Mouse (Mus musculus) spleen, embryonic (tissue): ENCODE data around the gene Flvcr2.

Experiments used
- CTCF ChIA-PET: fragments of 350-600 bp; sonication (Branson Sonifier 250); formaldehyde crosslinking; loops from one replicate; lab custom pipeline; 2022; lab: Charles Lee

Gene Flvcr2

DNA sequence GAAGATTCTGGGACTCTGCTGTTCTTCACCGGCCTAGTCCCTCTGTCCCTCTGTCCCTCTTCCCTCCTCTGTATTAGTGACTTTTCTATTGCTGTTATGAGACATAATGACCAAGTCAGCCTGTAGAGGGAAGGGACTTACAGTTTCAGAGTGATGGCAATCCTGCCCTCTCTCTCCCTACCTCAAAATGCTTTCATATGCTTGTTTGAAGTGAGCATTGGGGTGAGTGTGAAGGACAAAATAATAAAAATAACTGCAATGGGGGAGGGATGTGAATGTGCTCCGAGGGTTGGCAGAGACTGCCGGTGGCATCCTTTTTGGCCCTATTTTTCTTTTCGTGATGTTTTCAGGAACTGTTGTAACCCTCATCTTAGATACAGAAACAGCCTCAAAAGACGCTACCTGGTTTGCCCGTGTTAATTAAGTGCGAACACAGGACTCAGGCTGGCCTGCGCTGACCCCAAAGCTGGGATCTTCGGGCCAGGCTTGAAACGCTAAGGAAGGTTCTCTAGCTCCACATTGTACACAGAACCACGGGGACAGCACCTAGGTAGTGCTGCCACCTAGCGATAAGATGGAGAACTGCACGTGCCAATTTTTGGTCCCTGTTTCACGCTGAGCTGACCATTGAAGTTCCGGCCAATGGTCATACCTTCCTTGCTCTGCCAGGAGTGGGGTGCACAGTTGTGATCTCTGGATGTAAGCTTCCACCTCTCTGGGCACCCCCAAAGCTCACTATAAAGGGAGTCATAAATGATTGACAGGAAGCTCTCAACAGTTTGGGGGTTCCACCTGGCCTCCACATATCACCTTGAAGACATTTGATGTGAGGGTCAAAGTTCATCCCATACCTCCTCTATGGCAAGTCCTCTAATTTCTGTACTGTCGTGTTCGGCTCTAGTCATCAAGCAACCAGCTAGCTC is 17.1 kb upstream of the Flvcr2 start:
- CTCF ChIA-PET = interaction anchor here (1.1 to 1.6 kb wide), 2 partner anchors 15 to 43 kb away, joined by 4 to 16 read pairs; partner anchors contain the start of gene Batf

DNA sequence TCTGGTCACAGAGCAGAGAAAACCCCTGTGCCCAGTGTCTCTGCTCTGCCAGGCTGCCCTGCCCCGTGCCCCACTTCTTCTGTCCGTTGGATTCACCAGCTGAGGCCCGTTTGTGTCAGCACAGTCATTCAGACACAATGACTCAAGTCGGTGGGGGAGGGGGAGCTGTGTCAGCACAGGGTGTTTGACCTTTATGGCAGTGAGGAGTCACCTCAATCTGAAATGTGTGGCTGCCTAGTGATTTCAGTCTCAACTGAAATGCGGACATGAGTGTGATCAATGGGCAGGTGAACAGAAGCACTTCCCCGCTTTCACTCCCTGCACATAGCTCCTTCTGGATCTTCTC is 16.4 kb upstream of the Flvcr2 start:
- CTCF ChIA-PET = interaction anchor here (0.6 to 1.6 kb wide), 3 partner anchors 16 to 198 kb away, joined by 3 to 16 read pairs (median 4); partner anchors contain the start of gene Batf

DNA sequence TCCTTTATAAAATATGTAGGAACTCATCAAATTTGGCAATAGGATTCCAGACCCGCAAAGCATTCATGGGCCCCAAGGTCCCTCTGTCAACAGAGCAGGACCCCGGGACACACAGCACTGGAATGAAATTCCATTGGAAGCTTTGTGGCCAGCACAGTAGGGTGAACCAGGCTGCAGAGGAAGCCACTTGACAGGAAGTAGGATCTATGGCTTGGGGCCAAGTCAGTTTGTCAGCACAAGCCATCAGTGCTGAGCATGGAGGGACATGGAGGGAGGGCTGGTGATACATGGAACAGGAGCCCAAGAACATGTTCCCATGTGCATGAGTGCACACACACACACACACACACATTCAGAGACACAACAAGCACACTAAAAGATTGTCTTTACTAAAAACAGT is 10.1 kb upstream of the Flvcr2 start:
- CTCF ChIA-PET = no interaction called here

DNA sequence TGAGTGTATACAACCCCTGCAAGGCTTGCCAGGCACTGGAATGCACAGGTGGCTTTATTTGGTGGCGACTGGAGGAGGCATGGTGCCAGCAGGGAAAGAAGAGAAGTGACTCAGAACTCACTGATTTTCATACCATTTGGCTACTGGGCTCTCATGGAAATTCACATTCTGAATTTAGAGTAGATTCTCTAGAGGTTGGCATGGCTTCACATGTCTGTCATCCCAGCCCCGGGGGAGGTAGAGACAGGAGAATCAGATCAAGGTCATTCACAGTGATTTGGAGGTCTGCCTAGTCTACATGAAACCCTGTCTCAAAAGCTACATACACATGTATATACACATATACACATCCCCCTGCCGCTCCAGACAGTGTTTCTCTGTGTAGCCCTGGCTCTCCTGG is 9.4 kb upstream of the Flvcr2 start:
- CTCF ChIA-PET = no interaction called here

DNA sequence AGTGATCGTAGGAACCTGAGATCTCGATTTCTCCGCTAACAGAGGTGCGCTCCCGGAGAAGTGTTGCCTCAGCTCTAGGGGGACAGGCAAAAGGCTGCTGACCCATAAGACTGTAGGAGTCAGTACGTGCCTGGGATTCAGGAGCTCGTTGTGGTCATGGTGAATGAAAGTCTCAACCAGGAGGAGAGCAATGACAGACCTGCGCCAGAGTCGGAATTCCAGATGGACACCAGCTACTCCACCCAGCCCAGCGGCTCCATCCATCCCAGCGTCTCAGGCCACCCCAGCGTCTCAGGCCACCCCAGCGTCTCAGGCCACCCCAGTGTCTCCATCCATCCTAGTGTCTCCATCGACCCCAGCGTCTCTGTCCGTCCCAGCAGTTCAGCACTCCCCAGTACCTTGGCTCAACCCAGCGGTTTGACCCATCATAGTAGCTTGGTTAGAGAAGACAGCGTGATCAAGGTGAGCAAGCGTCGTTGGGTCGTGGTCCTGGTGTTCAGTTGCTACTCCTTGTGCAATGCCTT is 419 bp downstream of the Flvcr2 start:
- CTCF ChIA-PET = interaction anchor here (0.5 kb wide), 1 partner anchor 665 kb away, joined by 6 read pairs; no protein-coding TSS in a partner anchor

DNA sequence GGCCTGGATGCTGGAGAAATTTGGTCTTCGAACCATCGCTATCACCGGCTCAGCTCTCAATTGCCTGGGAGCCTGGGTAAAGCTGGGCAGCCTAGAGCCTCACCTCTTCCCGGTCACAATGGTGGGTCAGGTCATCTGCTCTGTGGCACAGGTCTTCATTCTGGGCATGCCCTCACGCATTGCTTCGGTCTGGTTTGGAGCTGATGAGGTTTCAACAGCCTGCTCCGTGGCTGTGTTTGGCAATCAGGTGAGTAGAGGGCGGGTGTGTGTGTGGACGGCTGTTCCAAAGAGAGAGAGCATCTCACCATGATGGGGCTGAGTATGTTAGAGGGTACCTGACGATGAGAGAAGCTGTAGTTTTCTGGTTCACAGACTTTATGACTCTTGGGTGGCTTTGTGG is 1.0 kb downstream of the Flvcr2 start:
- CTCF ChIA-PET = interaction anchor here (0.5 kb wide), 1 partner anchor 665 kb away, joined by 6 read pairs; no protein-coding TSS in a partner anchor

DNA sequence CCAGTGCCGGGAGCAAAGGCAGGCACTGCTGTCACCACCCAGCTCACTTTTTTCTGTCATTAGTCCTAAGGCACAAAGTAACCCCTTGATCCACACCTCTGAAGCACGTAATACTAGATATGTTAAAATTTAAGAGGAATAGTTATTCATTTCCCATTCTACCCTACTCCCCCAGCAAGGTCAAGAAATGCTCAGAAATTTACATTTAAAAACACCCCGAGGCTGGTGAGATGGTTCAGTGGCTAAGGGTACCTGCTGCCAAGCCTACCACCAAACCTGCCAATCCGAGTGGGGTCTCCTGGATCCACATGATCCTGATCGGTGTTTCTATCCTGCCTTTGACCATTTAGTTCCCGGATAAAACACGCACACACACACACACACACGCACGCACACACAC is 3.5 kb downstream of the Flvcr2 start:
- CTCF ChIA-PET = no interaction called here

DNA sequence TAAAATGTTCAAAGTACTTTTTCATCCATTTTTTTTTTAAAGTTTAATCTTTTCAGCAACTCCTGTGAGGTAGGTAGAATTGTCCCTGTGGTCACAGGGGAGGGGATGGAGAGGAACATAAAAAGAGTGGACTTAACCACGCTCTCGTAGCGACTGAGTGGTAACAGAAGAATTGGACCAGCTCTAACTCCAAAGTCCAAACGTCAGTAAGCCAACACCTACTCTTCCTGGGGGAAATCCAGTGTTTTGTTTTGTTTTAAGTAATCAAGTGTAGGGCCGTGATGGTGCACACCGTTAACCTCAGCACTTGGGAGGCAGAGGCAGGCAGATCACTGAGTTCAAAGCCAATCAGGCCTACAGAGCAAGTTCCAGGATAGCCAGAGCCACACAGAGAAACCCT is 5.8 kb downstream of the Flvcr2 start:
- CTCF ChIA-PET = interaction anchor here (0.5 kb wide), 1 partner anchor 1759 kb away, joined by 6 read pairs; no protein-coding TSS in a partner anchor

DNA sequence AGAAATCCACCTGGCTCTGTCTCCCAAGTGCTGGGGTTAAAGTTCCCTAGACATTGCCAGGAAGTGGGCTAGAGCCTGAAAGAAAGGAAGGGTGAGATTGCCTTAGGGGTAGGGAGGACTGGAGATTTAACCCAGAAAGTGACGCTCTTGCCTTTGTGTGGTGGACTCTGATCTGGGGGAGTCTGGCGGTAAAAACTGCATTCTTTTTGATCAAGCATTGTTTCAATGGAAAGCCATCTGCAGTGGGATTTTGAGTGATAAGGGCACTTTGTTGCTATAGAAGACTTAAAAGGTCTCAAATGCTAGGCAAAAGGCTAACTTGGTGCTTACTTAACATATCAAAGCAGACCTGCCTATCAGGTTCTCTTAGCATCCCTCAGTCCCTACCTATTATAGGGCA is 6.9 kb downstream of the Flvcr2 start:
- CTCF ChIA-PET = no interaction called here

DNA sequence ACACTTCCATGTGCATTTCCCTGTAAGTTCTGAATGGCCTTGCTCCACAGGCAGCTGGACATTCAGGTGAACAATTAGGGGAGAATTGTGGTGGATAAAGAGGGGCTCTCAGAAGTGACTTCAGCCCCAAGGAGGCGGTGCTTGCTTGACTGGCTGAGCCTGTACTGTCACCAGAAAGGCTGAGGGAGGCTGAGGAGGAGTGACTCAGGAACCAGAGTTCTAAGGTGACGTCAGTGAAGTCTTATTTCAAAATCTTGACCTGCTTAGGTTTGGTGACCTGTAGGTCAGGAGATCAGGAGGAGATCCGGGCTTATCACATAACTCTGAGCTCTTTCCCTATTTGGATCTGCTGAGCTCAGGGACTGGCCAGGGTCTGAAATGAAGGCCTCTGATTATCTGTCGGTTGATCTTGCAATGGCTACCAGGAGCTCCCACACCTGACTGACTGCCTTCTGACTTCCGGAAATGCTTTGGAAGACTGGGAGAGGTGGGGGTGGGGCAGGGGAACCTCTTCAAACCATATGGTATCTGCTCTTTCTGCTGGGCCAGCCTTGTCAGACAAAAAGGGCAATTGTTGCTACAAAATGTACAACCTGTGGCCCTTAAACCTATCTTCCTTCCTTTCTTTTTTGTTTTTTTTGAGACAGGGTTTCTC is 8.4 kb downstream of the Flvcr2 start:
- CTCF ChIA-PET = no interaction called here

DNA sequence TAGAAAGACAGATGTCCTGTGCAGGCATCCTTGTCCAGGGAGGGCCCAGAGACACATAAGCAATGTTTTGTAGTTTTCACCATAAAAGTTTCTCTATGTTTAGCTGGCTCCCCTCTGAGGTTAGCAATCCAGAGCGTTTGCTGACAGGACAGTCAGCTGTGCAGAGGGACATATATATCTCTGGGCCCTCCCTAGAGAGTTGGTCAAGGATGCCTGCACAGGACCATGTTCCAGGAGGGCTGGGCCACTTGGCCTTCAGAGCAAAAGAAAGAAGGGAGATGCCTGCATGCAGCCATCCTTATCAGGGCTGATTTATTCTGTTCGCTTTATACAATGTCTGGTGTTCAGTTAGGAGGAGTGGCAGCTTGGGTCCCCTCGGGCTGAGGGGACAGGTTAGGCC is 10.1 kb downstream of the Flvcr2 start:
- CTCF ChIA-PET = no interaction called here

DNA sequence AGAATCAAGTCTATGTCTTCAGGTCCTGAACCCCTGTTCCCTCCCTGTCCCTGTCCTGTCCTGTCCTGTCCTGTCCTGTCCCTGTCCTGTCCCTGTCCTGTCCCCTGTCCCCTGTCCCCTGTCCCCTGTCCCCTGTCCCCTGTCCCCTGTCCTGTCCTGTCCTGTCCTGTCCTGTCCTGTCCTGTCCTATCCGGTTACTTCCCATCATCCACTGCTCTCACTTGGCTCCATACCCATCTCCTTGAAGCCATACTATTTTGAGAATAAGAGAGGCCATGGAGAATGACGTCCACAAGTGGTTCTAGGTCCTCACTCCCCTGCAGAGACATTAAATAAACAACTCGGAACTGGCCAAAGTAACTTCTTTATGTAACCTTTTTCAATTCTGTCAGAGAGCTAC is 10.7 kb downstream of the Flvcr2 start:
- CTCF ChIA-PET = no interaction called here

DNA sequence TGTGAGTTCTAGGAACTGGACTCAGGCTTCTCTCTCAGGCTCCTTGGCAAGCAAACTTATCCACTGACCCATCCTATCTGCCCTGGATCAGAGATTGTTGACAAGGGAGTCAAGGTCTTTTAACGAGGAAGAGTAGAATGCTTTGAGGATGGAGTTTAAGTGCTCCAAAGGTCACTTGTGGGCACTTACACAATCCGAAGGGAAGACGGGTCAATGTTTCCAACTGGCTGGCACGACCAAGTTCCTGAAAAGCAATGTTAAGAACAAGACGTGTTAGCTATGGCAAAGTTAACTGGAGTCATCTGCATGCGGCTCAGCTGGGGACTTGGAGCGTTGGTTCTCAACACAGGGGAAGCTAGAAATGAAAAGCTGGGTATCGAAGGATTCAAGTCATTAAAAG is 12.4 kb downstream of the Flvcr2 start:
- CTCF ChIA-PET = no interaction called here

DNA sequence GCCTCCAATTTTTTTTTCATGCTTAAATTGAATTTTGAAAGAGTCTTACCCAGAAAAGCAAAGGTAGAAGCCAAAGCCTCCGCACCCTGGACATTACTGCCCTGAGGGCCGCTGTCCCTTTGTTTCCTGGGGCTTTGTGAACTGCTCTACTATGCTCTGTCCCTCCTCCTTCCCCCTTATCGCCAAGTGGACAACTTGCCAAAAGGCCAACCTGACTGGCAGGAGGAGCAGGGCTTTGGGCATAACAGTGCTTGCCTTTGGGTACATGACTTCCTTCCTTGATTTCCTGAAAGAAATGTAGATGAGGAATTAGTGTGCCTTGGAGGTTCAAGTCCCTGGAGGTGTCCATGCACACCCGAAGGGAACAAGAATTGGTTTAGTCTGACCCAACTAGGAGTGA is 15.1 kb downstream of the Flvcr2 start:
- CTCF ChIA-PET = no interaction called here

DNA sequence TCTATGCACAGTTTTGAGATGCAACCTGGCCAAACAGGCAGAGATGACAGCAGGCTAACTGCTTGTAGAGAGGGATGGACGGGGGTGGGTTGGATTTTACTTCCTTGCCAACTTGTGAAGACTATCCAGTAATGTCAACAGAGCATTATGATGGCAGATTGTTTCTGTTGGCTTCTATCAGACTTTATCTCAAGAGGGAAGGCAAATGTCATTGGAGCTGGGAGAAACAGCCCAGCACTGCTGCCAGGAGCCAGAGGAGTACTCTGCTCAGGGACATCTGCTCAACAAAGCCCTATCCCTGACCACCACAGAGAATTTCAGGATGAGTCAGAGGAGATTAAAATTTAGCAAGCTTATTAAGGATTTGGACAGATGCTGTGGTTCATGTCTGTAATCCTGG is 18.3 kb downstream of the Flvcr2 start:
- CTCF ChIA-PET = no interaction called here

DNA sequence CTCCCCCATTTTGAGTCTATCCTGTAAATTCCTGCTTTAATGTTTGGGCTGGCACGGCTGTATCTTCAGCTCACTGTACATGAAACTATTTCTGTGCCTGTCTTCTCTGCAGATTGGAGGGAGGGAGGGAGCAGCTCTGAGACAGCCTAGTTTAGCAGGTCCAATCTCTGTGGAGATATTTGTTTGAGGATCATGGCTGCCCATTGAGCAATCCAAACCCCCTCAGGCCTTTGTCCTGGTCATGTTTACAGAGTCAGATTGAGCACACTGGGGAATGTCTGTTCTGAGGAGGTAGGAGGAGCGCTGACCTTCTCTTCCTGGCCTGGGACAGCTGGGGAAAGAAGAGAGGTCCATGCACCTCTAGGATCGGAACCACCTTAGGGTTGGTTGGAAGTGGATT is 19.9 kb downstream of the Flvcr2 start:
- CTCF ChIA-PET = no interaction called here

DNA sequence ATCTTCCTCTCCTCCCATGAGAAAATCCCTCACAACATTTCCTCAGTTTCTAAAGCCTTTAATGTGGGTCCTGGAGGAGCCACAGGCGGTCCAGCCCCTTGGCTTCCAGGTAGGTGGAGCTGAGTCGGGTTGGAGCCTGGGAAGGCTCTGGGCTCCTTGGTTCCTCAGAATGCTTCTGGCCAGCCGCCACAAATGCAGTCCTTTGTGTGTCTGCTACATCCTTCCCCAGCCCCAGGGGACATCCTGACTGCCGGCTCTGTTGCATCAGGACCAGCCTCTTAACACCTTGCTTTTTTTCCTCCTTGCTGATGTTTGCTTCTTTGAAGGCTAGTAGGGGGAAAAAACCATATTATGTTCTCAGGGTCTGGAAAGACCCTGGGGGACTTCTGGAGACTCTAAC is 21.4 kb downstream of the Flvcr2 start:
- CTCF ChIA-PET = no interaction called here

DNA sequence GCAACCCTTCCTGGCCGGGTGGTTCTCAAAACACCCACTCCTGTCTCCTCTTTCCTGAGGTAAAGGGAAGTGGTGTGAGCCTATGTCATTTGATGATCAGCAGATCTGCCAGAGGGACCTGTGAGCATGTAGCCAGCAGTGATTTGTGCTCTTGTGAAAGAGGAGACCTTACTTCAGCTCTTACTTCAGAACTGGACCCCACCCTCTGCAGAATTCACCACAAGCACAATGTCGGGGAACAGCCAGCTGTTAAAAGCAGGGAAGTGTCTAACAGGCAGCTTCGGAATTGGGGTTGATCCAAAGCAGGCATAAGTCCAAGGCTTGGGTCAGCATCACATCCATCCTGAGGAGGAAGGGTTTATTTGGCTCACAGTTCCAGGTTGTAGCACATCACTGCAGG is 25.0 kb downstream of the Flvcr2 start:
- CTCF ChIA-PET = no interaction called here

DNA sequence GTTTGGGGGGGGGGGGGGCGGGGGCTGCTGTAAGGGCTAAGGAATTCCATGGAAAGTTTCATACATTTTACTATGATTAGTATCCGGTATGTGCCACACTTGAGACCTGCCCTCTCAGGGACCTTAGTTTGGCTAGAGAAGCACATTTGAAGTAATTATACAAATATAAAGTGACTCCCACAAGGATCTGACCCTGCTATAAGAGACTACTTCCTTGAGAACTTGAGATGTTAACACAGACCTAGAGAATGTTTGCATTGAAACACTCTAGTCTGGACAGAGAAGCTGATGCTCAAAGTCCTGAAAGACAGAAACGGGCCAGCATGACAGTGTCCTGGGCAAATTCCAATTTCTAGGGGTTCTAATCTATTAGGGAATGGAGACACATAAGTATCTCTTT is 32.6 kb downstream of the Flvcr2 start:
- CTCF ChIA-PET = no interaction called here

DNA sequence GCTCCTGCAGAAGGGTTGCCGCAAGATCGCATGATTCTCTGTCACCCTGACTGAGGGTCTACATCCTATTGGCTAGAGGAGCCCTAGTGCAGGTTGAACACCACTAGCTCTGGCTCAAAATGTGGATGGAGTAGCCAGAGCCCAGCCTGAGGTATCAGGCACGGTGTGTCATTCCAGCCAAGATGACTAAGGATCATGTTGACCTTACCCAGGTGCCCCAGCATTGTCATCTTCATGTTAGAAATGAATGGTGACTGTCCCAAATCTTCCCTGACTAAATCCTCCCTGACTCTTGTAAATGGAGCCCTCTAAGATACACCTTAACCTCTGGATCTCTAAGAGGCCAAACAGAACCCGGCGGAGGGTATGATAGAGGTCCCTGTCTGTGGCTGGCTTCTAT is 33.4 kb downstream of the Flvcr2 start:
- CTCF ChIA-PET = no interaction called here

DNA sequence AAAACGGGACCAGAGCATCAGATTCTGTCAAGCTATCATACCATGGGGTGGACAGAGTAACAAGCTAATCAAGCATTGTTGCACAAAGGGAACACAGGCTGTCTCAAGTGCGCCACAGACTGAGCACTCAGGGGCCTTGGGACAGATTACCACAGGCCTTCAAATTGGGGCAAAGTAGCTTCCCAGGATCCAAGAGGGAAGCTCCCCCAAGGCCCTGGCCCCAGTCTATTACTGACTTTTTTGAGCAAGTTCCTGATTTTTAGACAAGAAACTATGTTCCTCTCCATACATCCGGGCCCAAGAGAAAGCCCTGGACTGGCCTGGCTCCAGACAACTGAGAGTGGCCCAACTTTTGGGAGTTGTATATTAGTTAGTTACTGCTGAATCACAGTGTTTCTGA is 35.3 kb downstream of the Flvcr2 start:
- CTCF ChIA-PET = no interaction called here

DNA sequence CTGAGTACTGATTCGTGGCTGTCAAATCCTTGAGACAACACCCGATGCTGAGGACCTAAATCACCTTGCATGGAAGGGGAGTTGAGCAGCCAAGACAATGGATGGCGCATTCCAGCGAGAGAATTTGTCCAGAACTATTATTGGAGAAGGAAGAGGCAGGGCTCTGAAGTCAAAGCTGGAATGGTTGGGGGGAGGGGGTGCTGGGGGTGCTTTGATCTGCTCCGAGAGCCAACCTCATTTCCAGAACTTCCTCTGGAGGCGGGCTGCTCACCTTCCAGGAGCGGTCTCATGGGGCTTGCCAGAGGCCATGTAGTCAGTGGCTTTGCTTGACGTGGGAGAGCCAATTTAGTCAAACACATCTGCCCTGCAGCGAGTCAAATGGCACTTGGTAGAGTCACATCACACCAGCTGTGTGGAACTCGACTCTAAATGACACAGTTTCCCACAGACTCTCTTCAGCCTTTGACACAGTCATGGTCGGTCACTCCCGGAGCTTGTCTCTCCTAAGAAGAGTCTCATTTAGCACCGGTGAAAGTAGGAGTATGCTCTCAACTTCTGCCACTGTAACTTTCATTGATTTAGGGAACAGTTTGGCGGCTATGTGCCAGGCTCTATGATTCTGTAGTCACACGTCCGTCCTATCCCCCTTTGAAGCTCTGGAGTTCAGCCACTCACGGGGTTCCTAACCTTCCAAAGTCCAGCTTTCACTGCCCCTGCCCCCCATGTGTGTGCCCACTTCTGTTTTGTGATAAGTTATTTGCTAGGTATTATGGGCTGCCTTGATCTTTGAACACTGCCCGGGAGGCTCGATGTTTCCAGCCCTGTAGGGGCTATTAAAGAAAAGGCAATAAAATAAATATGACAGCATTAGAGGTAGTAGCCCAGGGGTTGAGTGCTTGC is 38.8 kb downstream of the Flvcr2 start:
- CTCF ChIA-PET = no interaction called here
